Mouse (Mus musculus) midbrain, embryonic 14.5 days (tissue): Measurements from ENCODE around the gene Emc8. TPM values are rescaled to one million over a fixed set of nuclear protein-coding genes. Genes with fewer than 3 reads are reported as not detected.
A peak's percentile ranks its signal among the peaks of the same experiment; 100 is the strongest.

ENCODE experiments used
- ATAC-seq: fragments of 200-750 bp; cut with Nextera tagmentation; 2 replicates; pipeline ENCODE4 v1.8.0; 2017; ENCODE audit warnings: moderate number of reproducible peaks, moderate library complexity; ENCODE audit not compliant: low FRiP score, low TSS enrichment
- DNase-seq: peaks from one replicate; pipeline ENCODE4 v3.0.0-alpha.2; 2015
- H3K27ac ChIP-seq: fragments of 300-500 bp; sonication (generic); replicated peaks from 2 replicates; pipeline ENCODE4 v1.5.1; 2014; ENCODE audit warnings: mild to moderate bottlenecking, low read depth, low read length, moderate library complexity
- H3K27me3 ChIP-seq: fragments of 300-500 bp; sonication (generic); 2 replicates; pipeline ENCODE4 v1.6.1; 2014; ENCODE audit warnings: low read length, control low read depth, mixed read lengths; ENCODE audit not compliant: control insufficient read depth, insufficient read depth
- H3K36me3 ChIP-seq: fragments of 300-500 bp; sonication (generic); 2 replicates; pipeline ENCODE4 v1.6.1; 2014; ENCODE audit warnings: low read length, control low read depth; ENCODE audit not compliant: control insufficient read depth, insufficient read depth
- H3K4me1 ChIP-seq: fragments of 300-500 bp; sonication (generic); 2 replicates; pipeline ENCODE4 v1.6.1; 2014; ENCODE audit warnings: mild to moderate bottlenecking, antibody characterized with exemption, low read length, control low read depth; ENCODE audit not compliant: control insufficient read depth, insufficient read depth
- H3K4me2 ChIP-seq: fragments of 300-500 bp; sonication (generic); 2 replicates; pipeline ENCODE4 v1.6.1; 2014; ENCODE audit warnings: mild to moderate bottlenecking, low read length, moderate library complexity
- H3K4me3 ChIP-seq: fragments of 300-500 bp; sonication (generic); replicated peaks from 2 replicates; pipeline ENCODE4 v1.5.1; 2014; ENCODE audit warnings: low read depth, low read length
- H3K9ac ChIP-seq: fragments of 300-500 bp; sonication (generic); replicated peaks from 2 replicates; pipeline ENCODE4 v1.6.1; 2014; ENCODE audit warnings: mild to moderate bottlenecking, low read length, moderate library complexity
- H3K9me3 ChIP-seq: fragments of 300-500 bp; sonication (generic); 2 replicates; pipeline ENCODE4 v1.6.1; 2016; ENCODE audit warnings: low read length, control low read depth, mixed read lengths; ENCODE audit not compliant: control insufficient read depth
- WGBS: fragments of 180-500 bp; shearing (Covaris S2); extraction: QIAGEN DNeasy Blood & Tissue Kit; methylation state at CpG from one replicate; pipeline ENCODE4 v1.1.7; 2014; 5-methylcytosine and 5-hydroxymethylcytosine counted together
- polyA plus RNA-seq: library from polyadenylated mRNA; unstranded; fragments of >200 nt; fragmentation: Nextera tagmentation; extraction: Ambion mirVana; gene quantifications from 2 replicates; pipeline ENCODE4 v1.2.1, GENCODE M21; 2014

Emc8 gene
- polyA plus RNA-seq, 1 experiment from 2014 or later = 142 TPM

- Histone ChIP-seq H3K36me3 (peaks cover 20% of the 10 kb centered on the region), H3K27ac (peak overlapping the region; percentile 85; the same call in 1 of the 2 replicates), H3K4me3 (peak overlapping the region; percentile 86), H3K9me3 (no peaks in the 10 kb centered on the region), H3K4me1 (peaks cover 25% of the 10 kb centered on the region), H3K4me2 (peak overlapping the region; percentile 90), H3K9ac (peak overlapping the region; percentile 94), H3K27me3 (no peaks in the 10 kb centered on the region)
- 1% methylated on average over 17 of the region's 17 CpGs for WGBS
- DNase-seq (peak; percentile 21), ATAC-seq (no peak)
Measured at GRCm38 (mm10) chr8:120666807-120667470, 1.4 kb downstream of the Emc8 start.

DNA sequence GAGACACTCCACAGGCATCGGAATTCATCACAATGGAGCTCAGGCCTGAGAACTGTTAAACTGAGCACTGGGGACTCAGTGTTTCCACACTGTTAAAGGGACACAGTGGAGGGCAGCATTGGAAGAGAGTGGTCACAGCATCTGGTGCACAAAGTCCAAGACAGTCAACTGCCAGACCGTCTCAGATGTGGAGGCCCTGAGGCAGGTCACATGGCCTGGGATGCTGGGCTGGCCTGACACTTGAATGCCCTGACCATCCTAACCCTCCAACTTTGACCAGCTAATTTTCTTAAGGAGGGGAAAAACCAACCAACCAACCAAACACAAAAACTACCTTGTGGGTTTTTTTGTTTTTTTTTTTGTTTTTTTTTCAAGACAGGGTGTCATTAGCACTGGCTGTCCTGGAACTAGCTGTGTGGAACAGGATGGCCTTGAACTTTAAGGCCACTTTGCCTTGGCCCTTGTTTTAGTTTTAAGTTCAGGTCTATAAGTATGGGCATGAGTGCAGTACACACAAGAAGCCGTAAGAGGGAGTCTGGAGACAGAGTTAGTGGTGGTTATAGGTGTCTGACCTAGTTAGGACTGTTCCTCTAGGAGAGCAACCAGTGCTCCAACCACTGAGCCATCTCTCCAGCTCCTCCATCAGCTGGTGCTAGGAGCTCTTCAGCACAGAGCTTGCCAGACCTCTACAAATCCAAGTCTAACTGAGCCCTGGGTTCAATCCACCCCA, 2.5 kb downstream of the Emc8 start:
- DNase-seq (peak; percentile 12), ATAC-seq (no peak)
- H3K9ac ChIP-seq = peak overlapping the region; percentile 94; the same call in 1 of the 2 replicates
- H3K4me3 ChIP-seq = peak overlapping the region; percentile 86; the same call in 1 of the 2 replicates
- no peak overlapping the region for H3K27ac ChIP-seq
- H3K27me3 ChIP-seq = no peaks in the 10 kb centered on the region
- H3K4me2 ChIP-seq = peak overlapping the region; percentile 90
- peaks cover 10% of the 10 kb centered on the region for H3K36me3 ChIP-seq
- peaks cover 25% of the 10 kb centered on the region for H3K4me1 ChIP-seq
- WGBS = 75% methylated on average over 3 of the region's 3 CpGs
- H3K9me3 ChIP-seq = no peaks in the 10 kb centered on the region

DNA sequence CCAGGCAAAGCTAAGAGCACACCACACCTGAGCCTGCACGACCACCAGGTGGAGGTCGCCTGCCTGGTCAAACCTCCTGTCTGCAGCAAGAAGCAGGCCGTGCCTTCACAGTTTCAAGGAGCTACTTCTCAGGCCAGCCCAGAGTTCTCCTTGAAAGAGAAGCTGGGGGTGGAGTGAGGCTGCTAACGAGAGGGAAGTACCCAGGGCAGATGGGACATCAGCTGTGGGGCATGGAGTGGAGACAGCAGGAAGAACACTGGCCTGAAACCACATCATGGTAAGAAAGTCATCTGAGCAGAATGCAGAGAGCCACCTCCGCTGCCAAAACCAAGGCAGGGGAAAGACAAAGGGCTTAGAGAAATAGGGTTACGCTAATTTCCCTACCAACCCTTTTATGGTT, 3.8 kb downstream of the Emc8 start:
- Histone ChIP-seq H3K9me3 (no peaks in the 10 kb centered on the region), H3K4me2 (no peak overlapping the region), H3K27me3 (no peaks in the 10 kb centered on the region), H3K9ac (no peak overlapping the region), H3K4me3 (no peak overlapping the region), H3K4me1 (peaks cover 25% of the 10 kb centered on the region), H3K27ac (no peak overlapping the region), H3K36me3 (0 out of 2 replicates have a peak, but pooled peaks cover under 1% of the 10 kb centered on the region)
- WGBS = 84% methylated on average over 6 of the region's 6 CpGs
- ATAC-seq (no peak), DNase-seq (no peak)

- Histone ChIP-seq H3K36me3 (peaks cover 54% of the 10 kb centered on the region), H3K27me3 (no peaks in the 10 kb centered on the region), H3K4me1 (no peaks in the 10 kb centered on the region), H3K9me3 (no peaks in the 10 kb centered on the region), H3K9ac (no peak overlapping the region), H3K4me2 (no peak overlapping the region), H3K4me3 (no peak overlapping the region), H3K27ac (no peak overlapping the region)
- 83% methylated on average over 8 of the region's 8 CpGs for WGBS
- no peak for ATAC-seq
- DNase-seq = no peak
Measured at GRCm38 (mm10) chr8:120657415-120657814, 11.0 kb downstream of the Emc8 start.

- ATAC-seq (no peak), DNase-seq (no peak)
- Histone ChIP-seq H3K27ac (0 out of 2 replicates have a peak overlapping the region, but pooled peaks have one; percentile 26), H3K27me3 (no peaks in the 10 kb centered on the region), H3K9me3 (no peaks in the 10 kb centered on the region), H3K9ac (no peak overlapping the region), H3K4me3 (no peak overlapping the region), H3K36me3 (peaks cover 54% of the 10 kb centered on the region), H3K4me1 (no peaks in the 10 kb centered on the region), H3K4me2 (no peak overlapping the region)
- 79% methylated on average over 7 of the region's 7 CpGs for WGBS
Measured at GRCm38 (mm10) chr8:120656322-120657052, 11.9 kb downstream of the Emc8 start.

- no peaks in the 10 kb centered on the region; the same call in 1 of the 2 replicates for H3K36me3 ChIP-seq
- H3K9ac ChIP-seq = no peak within 1 kb of the TSS
- no peak for DNase-seq
- no peak within 1 kb of the TSS for H3K4me2 ChIP-seq
- H3K27ac ChIP-seq = no peak within 1 kb of the TSS
- no peaks in the 10 kb centered on the region for H3K4me1 ChIP-seq
- 34% methylated on average over 7 of the region's 7 CpGs for WGBS
- no peak for ATAC-seq
- H3K27me3 ChIP-seq = no peaks in the 10 kb centered on the region
- no peaks in the 10 kb centered on the region for H3K9me3 ChIP-seq
- H3K4me3 ChIP-seq = no peak within 1 kb of the TSS
Measured at GRCm38 (mm10) chr8:120647532-120647931, 20.8 kb downstream of the Emc8 start, which contains the start of gene 1190005I06Rik. TSS of gene 1190005I06Rik (minus strand) at chr8:120647632.

DNA sequence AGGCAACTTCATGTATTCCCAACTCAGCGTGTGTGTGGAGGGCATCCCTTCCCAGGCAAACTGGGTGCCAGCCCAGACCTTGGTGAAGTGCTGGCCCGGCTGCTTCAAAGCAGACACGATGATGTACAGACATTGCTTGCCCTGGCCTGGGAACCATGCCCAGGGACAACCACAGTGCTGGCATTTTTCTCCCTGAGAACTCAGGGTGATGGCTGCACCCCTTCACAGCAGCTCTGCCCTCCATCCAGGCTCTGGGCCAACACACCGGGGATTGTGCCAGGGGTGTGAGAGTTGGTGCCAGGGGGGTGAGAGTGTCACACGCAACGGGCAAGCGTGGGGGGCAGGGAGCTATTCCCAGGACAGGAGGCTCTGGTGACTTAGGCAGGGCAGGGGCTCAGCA, 23.7 kb downstream of the Emc8 start:
- no peak overlapping the region for H3K9ac ChIP-seq
- H3K27ac ChIP-seq = no peak overlapping the region
- 76% methylated on average over 7 of the region's 7 CpGs for WGBS
- DNase-seq = peak; percentile 53
- H3K4me3 ChIP-seq = no peak overlapping the region
- no peaks in the 10 kb centered on the region for H3K27me3 ChIP-seq
- no peak; the same call in 1 of the 2 replicates for ATAC-seq
- no peak overlapping the region for H3K4me2 ChIP-seq
- H3K36me3 ChIP-seq = no peaks in the 10 kb centered on the region
- no peaks in the 10 kb centered on the region for H3K9me3 ChIP-seq
- no peaks in the 10 kb centered on the region; the same call in 1 of the 2 replicates for H3K4me1 ChIP-seq

- no peak overlapping the region for H3K4me3 ChIP-seq
- no peaks in the 10 kb centered on the region for H3K36me3 ChIP-seq
- no peaks in the 10 kb centered on the region for H3K9me3 ChIP-seq
- 77% methylated on average over 10 of the region's 10 CpGs for WGBS
- no peaks in the 10 kb centered on the region for H3K27me3 ChIP-seq
- no peaks in the 10 kb centered on the region; the same call in 1 of the 2 replicates for H3K4me1 ChIP-seq
- H3K9ac ChIP-seq = no peak overlapping the region
- H3K4me2 ChIP-seq = no peak overlapping the region
- DNase-seq = no peak
- ATAC-seq = no peak
- H3K27ac ChIP-seq = no peak overlapping the region
Measured at GRCm38 (mm10) chr8:120642031-120642662, 26.2 kb downstream of the Emc8 start.
